Mouse (Mus musculus) CH12.LX (cell line): Measurements from ENCODE around the gene Bcat1. TPM values are rescaled to one million over a fixed set of nuclear protein-coding genes. Genes with fewer than 3 reads are reported as not detected.
A peak's percentile ranks its signal among the peaks of the same experiment; 100 is the strongest.

Experiments
- DNase-seq: peaks from one replicate; pipeline ENCODE4 v3.0.0-alpha.2; 2013; ENCODE audit errors: extremely low read depth
- H3K27ac ChIP-seq: 2 replicates; pipeline ENCODE4 v1.5.1; 2012; ENCODE audit warnings: low read depth, mild to moderate bottlenecking, control low read depth, moderate library complexity; ENCODE audit not compliant: insufficient read depth
- H3K27me3 ChIP-seq: replicated peaks from 2 replicates; pipeline ENCODE3; 2012; ENCODE audit warnings: inconsistent platforms
- H3K36me3 ChIP-seq, 2 experiments: replicated peaks in 1 of 2; 2 replicates each; pipeline versions ENCODE3 to v1.6.1; 2012; ENCODE audit warnings: inconsistent platforms in 1 of 2, low read length in 1 of 2, mild to moderate bottlenecking in 1 of 2, mixed read lengths in 1 of 2, moderate library complexity in 1 of 2; ENCODE audit not compliant: control insufficient read depth in 1 of 2, insufficient read depth in 1 of 2
- H3K4me1 ChIP-seq, 2 experiments: 2 replicates each; pipeline ENCODE4 v1.6.1; 2012; ENCODE audit warnings: inconsistent platforms in 1 of 2, moderate library complexity in 1 of 2; ENCODE audit not compliant: insufficient read depth in 2 of 2, control insufficient read depth in 1 of 2
- H3K4me2 ChIP-seq: 2 replicates; pipeline ENCODE4 v1.6.1; 2012; ENCODE audit warnings: low read depth, mild to moderate bottlenecking, control low read depth; ENCODE audit not compliant: poor library complexity, insufficient read depth, severe bottlenecking
- H3K4me3 ChIP-seq, 3 experiments: fragments of 150-350 bp in 1 of 3; sonication (generic) in 1 of 3; replicated peaks in 1 of 3; 2 replicates each; pipeline versions ENCODE3 to v1.5.1; 2011 to 2012; ENCODE audit warnings: low read depth in 2 of 3, low read length in 2 of 3, mild to moderate bottlenecking in 2 of 3, moderate library complexity in 2 of 3, control low read depth in 1 of 3, improper control_type of control experiment in 1 of 3, inconsistent platforms in 1 of 3, mixed read lengths in 1 of 3; ENCODE audit not compliant: poor library complexity in 1 of 3
- H3K79me2 ChIP-seq: replicated peaks from 2 replicates; pipeline ENCODE4 v1.6.1; 2012; ENCODE audit warnings: mild to moderate bottlenecking, moderate library complexity; ENCODE audit not compliant: control insufficient read depth, poor library complexity, insufficient read depth, severe bottlenecking; ENCODE audit errors: extremely low read depth
- H3K9ac ChIP-seq: 2 replicates; pipeline ENCODE4 v1.6.1; 2012; ENCODE audit warnings: low read depth, mild to moderate bottlenecking, control low read depth, moderate library complexity; ENCODE audit not compliant: insufficient read depth
- H3K9me3 ChIP-seq: replicated peaks from 2 replicates; pipeline ENCODE3; 2012; ENCODE audit warnings: low read length, inconsistent platforms, mixed read lengths
- BHLHE40 ChIP-seq: IDR thresholded peaks from 2 replicates; pipeline ENCODE4 v1.6.1; 2011; ENCODE audit warnings: mild to moderate bottlenecking, low read depth, low read length, improper control_type of control experiment
- CHD1 ChIP-seq: IDR thresholded peaks from 2 replicates; pipeline ENCODE4 v1.6.1; 2012; ENCODE audit warnings: low read depth, low read length, improper control_type of control experiment, inconsistent platforms
- CHD2 ChIP-seq: IDR thresholded peaks from 2 replicates; pipeline ENCODE4 v1.6.1; 2011; ENCODE audit warnings: low read length, improper control_type of control experiment
- E2F4 ChIP-seq: IDR thresholded peaks from 2 replicates; pipeline ENCODE4 v1.6.1; 2011; ENCODE audit warnings: low read depth, low read length, improper control_type of control experiment; ENCODE audit not compliant: insufficient replicate concordance
- ELF1 ChIP-seq: IDR thresholded peaks from 2 replicates; pipeline ENCODE4 v1.6.1; 2014; ENCODE audit warnings: low read depth, mild to moderate bottlenecking, inconsistent platforms, low read length, improper control_type of control experiment
- EP300 ChIP-seq: IDR thresholded peaks from 2 replicates; pipeline ENCODE4 v1.6.1; 2011; ENCODE audit warnings: low read length, improper control_type of control experiment
- ETS1 ChIP-seq: conservative IDR thresholded peaks from 2 replicates; pipeline ENCODE4 v1.6.1; 2012; ENCODE audit warnings: low read depth, mild to moderate bottlenecking, inconsistent platforms, low read length, improper control_type of control experiment, moderate library complexity
- GABPA ChIP-seq: IDR thresholded peaks from 2 replicates; pipeline ENCODE4 v1.6.1; 2012; ENCODE audit warnings: low read depth, low read length, improper control_type of control experiment, inconsistent platforms; ENCODE audit not compliant: insufficient replicate concordance
- HCFC1 ChIP-seq: IDR thresholded peaks from 2 replicates; pipeline ENCODE4 v1.6.1; 2012; ENCODE audit warnings: low read depth, mild to moderate bottlenecking, inconsistent platforms, low read length, improper control_type of control experiment
- IRF4 ChIP-seq: IDR thresholded peaks from 2 replicates; pipeline ENCODE4 v1.6.1; 2014; ENCODE audit warnings: low read depth, mild to moderate bottlenecking, inconsistent platforms, low read length, improper control_type of control experiment
- JUN ChIP-seq: IDR thresholded peaks from 2 replicates; pipeline ENCODE4 v1.6.1; 2011; ENCODE audit warnings: low read depth, mild to moderate bottlenecking, low read length, improper control_type of control experiment, moderate library complexity; ENCODE audit not compliant: insufficient read depth
- JUND ChIP-seq: conservative IDR thresholded peaks from 2 replicates; pipeline ENCODE4 v1.6.1; 2011; ENCODE audit warnings: low read depth, low read length, improper control_type of control experiment
- KAT2A ChIP-seq: IDR thresholded peaks from 2 replicates; pipeline ENCODE4 v1.6.1; 2012; ENCODE audit warnings: low read length, improper control_type of control experiment, inconsistent platforms; ENCODE audit not compliant: insufficient replicate concordance
- MAFK ChIP-seq: IDR thresholded peaks from 2 replicates; pipeline ENCODE4 v1.6.1; 2011; ENCODE audit warnings: low read length, improper control_type of control experiment; ENCODE audit not compliant: insufficient replicate concordance
- MAX ChIP-seq: IDR thresholded peaks from 2 replicates; pipeline ENCODE4 v1.6.1; 2011; ENCODE audit warnings: low read length, improper control_type of control experiment
- MAZ ChIP-seq: IDR thresholded peaks from 2 replicates; pipeline ENCODE4 v1.6.1; 2012; ENCODE audit warnings: low read depth, mild to moderate bottlenecking, inconsistent platforms, low read length, improper control_type of control experiment, moderate library complexity
- MEF2A ChIP-seq: IDR thresholded peaks from 2 replicates; pipeline ENCODE4 v1.6.1; 2014; ENCODE audit warnings: low read depth, mild to moderate bottlenecking, inconsistent platforms, low read length, improper control_type of control experiment, borderline replicate concordance
- MXI1 ChIP-seq: IDR thresholded peaks from 2 replicates; pipeline ENCODE4 v1.6.1; 2011; ENCODE audit warnings: mild to moderate bottlenecking, low read depth, low read length, improper control_type of control experiment
- MYC ChIP-seq: IDR thresholded peaks from 2 replicates; pipeline ENCODE4 v1.6.1; 2011; ENCODE audit warnings: low read depth, mild to moderate bottlenecking, improper control_type of control experiment, low read length
- NELFE ChIP-seq: IDR thresholded peaks from 2 replicates; pipeline ENCODE4 v1.6.1; 2011; ENCODE audit warnings: low read depth, low read length, improper control_type of control experiment
- NRF1 ChIP-seq: IDR thresholded peaks from 2 replicates; pipeline ENCODE4 v1.6.1; 2014; ENCODE audit warnings: low read depth, mild to moderate bottlenecking, inconsistent platforms, low read length, improper control_type of control experiment, moderate library complexity
- PAX5 ChIP-seq: IDR thresholded peaks from 2 replicates; pipeline ENCODE4 v1.6.1; 2012; ENCODE audit warnings: low read length, inconsistent platforms, mixed read lengths
- POLR2A ChIP-seq: IDR thresholded peaks from 2 replicates; pipeline ENCODE4 v1.6.1; 2011; ENCODE audit warnings: low read depth, mild to moderate bottlenecking, improper control_type of control experiment, low read length
- POLR2AphosphoS2 ChIP-seq: IDR thresholded peaks from 2 replicates; pipeline ENCODE4 v1.6.1; 2011; ENCODE audit warnings: low read depth, low read length, improper control_type of control experiment
- RAD21 ChIP-seq: IDR thresholded peaks from 2 replicates; pipeline ENCODE4 v1.6.1; 2011; ENCODE audit warnings: low read depth, mild to moderate bottlenecking, low read length, improper control_type of control experiment, moderate library complexity
- RCOR1 ChIP-seq: conservative IDR thresholded peaks from 2 replicates; pipeline ENCODE4 v1.6.1; 2012; ENCODE audit warnings: low read depth, mild to moderate bottlenecking, inconsistent platforms, low read length, improper control_type of control experiment
- SIN3A ChIP-seq: IDR thresholded peaks from 2 replicates; pipeline ENCODE4 v1.6.1; 2012; ENCODE audit warnings: low read length, improper control_type of control experiment, inconsistent platforms
- SMC3 ChIP-seq: IDR thresholded peaks from 2 replicates; pipeline ENCODE4 v1.6.1; 2011; ENCODE audit warnings: low read depth, low read length, improper control_type of control experiment
- TBP ChIP-seq: conservative IDR thresholded peaks from 2 replicates; pipeline ENCODE4 v1.6.1; 2011; ENCODE audit warnings: low read depth, low read length, improper control_type of control experiment
- TCF12 ChIP-seq: IDR thresholded peaks from 2 replicates; pipeline ENCODE4 v1.6.1; 2014; ENCODE audit warnings: low read depth, mild to moderate bottlenecking, inconsistent platforms, low read length, improper control_type of control experiment
- UBTF ChIP-seq: IDR thresholded peaks from 2 replicates; pipeline ENCODE4 v1.6.1; 2012; ENCODE audit warnings: low read depth, mild to moderate bottlenecking, inconsistent platforms, low read length, improper control_type of control experiment, moderate library complexity
- USF1 ChIP-seq: IDR thresholded peaks from 2 replicates; pipeline ENCODE4 v1.6.1; 2014; ENCODE audit warnings: low read depth, mild to moderate bottlenecking, inconsistent platforms, low read length, improper control_type of control experiment
- ZKSCAN1 ChIP-seq: IDR thresholded peaks from 2 replicates; pipeline ENCODE4 v1.6.1; 2012; ENCODE audit warnings: low read depth, inconsistent platforms, low read length, improper control_type of control experiment, borderline replicate concordance
- ZMIZ1 ChIP-seq: IDR thresholded peaks from 2 replicates; pipeline ENCODE4 v1.6.1; 2012; ENCODE audit warnings: low read depth, mild to moderate bottlenecking, inconsistent platforms, low read length, improper control_type of control experiment
- ZNF384 ChIP-seq: IDR thresholded peaks from 2 replicates; pipeline ENCODE4 v1.6.1; 2012; ENCODE audit warnings: low read depth, low read length, improper control_type of control experiment, inconsistent platforms
- dilution Hi-C: fragments of 300-500 bp; cut with MboI; formaldehyde crosslinking; loops from 2 replicates; pipeline ENCODE4 v1.14.3; 2020; ENCODE audit warnings: low sequenced_read_pairs; ENCODE audit not compliant: extremely low pct_unique_long_range_greater_than_20kb, extremely low pct_ligation_motif_present
- in situ Hi-C: fragments of 300-500 bp; cut with MboI; formaldehyde crosslinking; loops from 3 replicates; pipeline ENCODE4 v1.14.3; 2019; ENCODE audit warnings: low sequenced_read_pairs, low pct_ligation_motif_present, low pct_unique_long_range_greater_than_20kb, mixed read lengths
- polyA plus RNA-seq: library from polyadenylated mRNA; unstranded; fragments of >175 nt; gene quantifications from 2 replicates; pipeline ENCODE4 v1.2.1, GENCODE M21; 2012; ENCODE audit warnings: low read depth; ENCODE audit not compliant: insufficient read length
- total RNA-seq, 2 experiments: library from RNA; depleted of rRNA; stranded (reverse); fragments of 300-350 nt in 1 of 2; fragments of >200 nt in 1 of 2; gene quantifications; 2 replicates each; pipeline ENCODE4 v1.2.3; 2012 to 2014

Gene Bcat1
- total and polyA plus RNA-seq, 3 experiments: 141 to 199 (median 176) TPM

DNA sequence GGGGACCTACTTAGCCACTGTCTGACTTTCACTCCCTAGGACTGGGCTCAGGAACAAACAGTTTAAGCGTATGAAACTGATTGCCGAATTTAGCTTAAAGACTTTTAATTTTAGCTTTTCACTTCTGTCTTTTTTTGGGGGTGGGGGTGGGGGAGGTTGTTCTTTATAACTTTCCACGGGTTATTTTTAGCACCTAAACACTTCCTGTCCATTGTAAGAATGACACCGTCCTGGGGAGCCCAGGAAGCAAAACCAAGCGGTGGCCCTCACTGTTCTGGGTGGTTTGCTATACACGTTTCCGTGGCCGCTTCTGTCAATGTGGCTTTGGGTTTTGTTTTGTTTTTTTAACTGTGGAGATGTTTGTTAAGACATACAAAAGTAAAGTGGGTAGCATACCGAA is 24.9 kb upstream of the Bcat1 start:
- DNase-seq: peak; percentile 68
- dilution Hi-C loops (no loop called here), in situ Hi-C loops (no loop called here)
- Histone ChIP-seq H3K79me2 (no peaks in the 10 kb centered on the region), H3K36me3 (no peaks in the 10 kb centered on the region), H3K27ac (peak overlapping the region; percentile 58; the same call in 1 of the 2 replicates), H3K27me3 (no peaks in the 10 kb centered on the region), H3K4me2 (peak overlapping the region; percentile 90), H3K9ac (no peak overlapping the region), H3K4me3 (no peak overlapping the region), H3K9me3 (no peaks in the 10 kb centered on the region), H3K4me1 (peaks cover 13 to 71% of the 10 kb centered on the region in 2 experiments)
- 0 out of 2 replicates have a peak, but pooled peaks have one; percentile 29 for TF ChIP-seq HCFC1
- no peak for TF ChIP-seq NRF1
- peak; percentile 76 for TF ChIP-seq MXI1
- TF ChIP-seq ELF1: peak; percentile 78
- TF ChIP-seq ETS1: peak; percentile 95
- TF ChIP-seq EP300: peak; percentile 81
- peak; percentile 93 for TF ChIP-seq MAZ
- TF ChIP-seq ZNF384: peak; percentile 75
- peak; percentile 90 for TF ChIP-seq RCOR1
- TF ChIP-seq MEF2A: peak; percentile 100
- TF ChIP-seq GABPA: no peak
- peak; percentile 20; the same call in 1 of the 2 replicates for TF ChIP-seq SMC3
- TF ChIP-seq UBTF: 0 out of 2 replicates have a peak, but pooled peaks have one; percentile 43
- no peak for TF ChIP-seq ZKSCAN1
- no peak; the same call in 1 of the 2 replicates for TF ChIP-seq RAD21
- TF ChIP-seq JUND: peak; percentile 29; the same call in 1 of the 2 replicates
- no peak for TF ChIP-seq ZMIZ1
- TF ChIP-seq NELFE: no peak; the same call in 1 of the 2 replicates
- no peak for TF ChIP-seq POLR2AphosphoS2
- TF ChIP-seq IRF4: peak; percentile 88
- no peak for TF ChIP-seq E2F4
- peak; percentile 72 for TF ChIP-seq MAX
- peak; percentile 66; the same call in 1 of the 2 replicates for TF ChIP-seq MYC
- TF ChIP-seq POLR2A: no peak
- peak; percentile 38; the same call in 1 of the 2 replicates for TF ChIP-seq JUN
- peak; percentile 78 for TF ChIP-seq TCF12
- peak; percentile 88 for TF ChIP-seq CHD2
- no peak for TF ChIP-seq USF1
- TF ChIP-seq CHD1: no peak; the same call in 1 of the 2 replicates
- peak; percentile 78 for TF ChIP-seq MAFK
- peak; percentile 82 for TF ChIP-seq SIN3A
- 0 out of 2 replicates have a peak, but pooled peaks have one; percentile 31 for TF ChIP-seq TBP
- peak; percentile 89 for TF ChIP-seq BHLHE40
- 0 out of 2 replicates have a peak, but pooled peaks have one; percentile 29 for TF ChIP-seq KAT2A
- no peak for TF ChIP-seq PAX5
